Mouse (Mus musculus) lung, postnatal 0 days (tissue): ENCODE data around the gene Enah.

ENCODE experiments used
- CTCF ChIP-seq: IDR thresholded peaks from 2 replicates; pipeline ENCODE4 v1.5.1; 2016; ENCODE audit warnings: antibody characterized with exemption, mild to moderate bottlenecking
- EP300 ChIP-seq: IDR thresholded peaks from 2 replicates; pipeline ENCODE4 v1.6.1; 2016; ENCODE audit warnings: antibody characterized with exemption, mild to moderate bottlenecking, control low read depth

DNA sequence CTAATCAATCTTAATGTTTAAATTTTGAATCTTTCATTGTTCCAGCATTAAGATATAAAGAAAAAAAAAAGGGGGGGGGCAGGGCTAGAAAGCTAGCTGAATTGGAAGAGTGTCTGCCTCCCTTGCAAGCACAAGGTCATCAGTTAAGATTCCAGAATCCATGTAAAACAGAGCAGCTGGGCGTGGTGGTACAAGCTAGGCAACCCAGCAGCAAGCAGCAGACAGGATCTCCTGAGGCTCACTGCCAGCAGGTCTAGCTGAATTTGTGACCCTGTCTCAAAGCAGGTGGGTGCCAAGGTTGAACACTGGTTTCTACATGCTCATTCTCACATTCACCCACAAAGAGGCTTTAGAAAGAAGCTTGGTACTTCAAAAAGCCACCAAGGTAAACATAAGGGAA lies 118.9 kb downstream of the Enah start:
- TF ChIP-seq CTCF (no peak), EP300 (no peak)
